Mouse (Mus musculus) heart, embryonic 13.5 days (tissue): Measurements from ENCODE around the gene Mrvi1. TPM values are rescaled to one million over a fixed set of nuclear protein-coding genes. Genes with fewer than 3 reads are reported as not detected.

ENCODE experiments used
- ATAC-seq: fragments of 200-750 bp; cut with Nextera tagmentation; 2 replicates; pipeline ENCODE4 v1.8.0; 2017; ENCODE audit warnings: moderate TSS enrichment; ENCODE audit not compliant: insufficient number of reproducible peaks, low FRiP score, low TSS enrichment; ENCODE audit errors: extremely low read depth
- H3K27ac ChIP-seq: fragments of 300-500 bp; sonication (generic); replicated peaks from 2 replicates; pipeline ENCODE4 v1.5.1; 2015; ENCODE audit warnings: moderate library complexity, mild to moderate bottlenecking, inconsistent platforms
- H3K27me3 ChIP-seq: fragments of 300-500 bp; sonication (generic); replicated peaks from 2 replicates; pipeline ENCODE4 v1.6.1; 2015; ENCODE audit warnings: mild to moderate bottlenecking, inconsistent platforms
- H3K36me3 ChIP-seq: fragments of 300-500 bp; sonication (generic); 2 replicates; pipeline ENCODE4 v1.6.1; 2015; ENCODE audit warnings: mild to moderate bottlenecking, inconsistent platforms
- H3K4me1 ChIP-seq: fragments of 300-500 bp; sonication (generic); 2 replicates; pipeline ENCODE4 v1.6.1; 2015; ENCODE audit warnings: inconsistent platforms
- H3K4me2 ChIP-seq: fragments of 300-500 bp; sonication (generic); 2 replicates; pipeline ENCODE4 v1.6.1; 2015; ENCODE audit warnings: inconsistent platforms, mild to moderate bottlenecking, moderate library complexity
- H3K4me3 ChIP-seq: fragments of 300-500 bp; sonication (generic); 2 replicates; pipeline ENCODE4 v1.5.1; 2015; ENCODE audit warnings: moderate library complexity, mild to moderate bottlenecking, inconsistent platforms
- H3K9ac ChIP-seq: fragments of 300-500 bp; sonication (generic); 2 replicates; pipeline ENCODE4 v1.6.1; 2015; ENCODE audit warnings: inconsistent platforms, mild to moderate bottlenecking, moderate library complexity
- H3K9me3 ChIP-seq: fragments of 300-500 bp; sonication (generic); 2 replicates; pipeline ENCODE4 v1.6.1; 2016; ENCODE audit warnings: inconsistent platforms
- WGBS: fragments of 180-500 bp; shearing (Covaris S2); methylation state at CpG from one replicate; pipeline ENCODE4 v1.1.7; 2015; ENCODE audit warnings: mixed read lengths; 5-methylcytosine and 5-hydroxymethylcytosine counted together
- polyA plus RNA-seq: library from polyadenylated mRNA; unstranded; fragments of >200 nt; fragmentation: Nextera tagmentation; extraction: Ambion mirVana; gene quantifications from 2 replicates; pipeline ENCODE4 v1.2.1, GENCODE M21; 2015

The Mrvi1 gene
- polyA plus RNA-seq, 1 experiment from 2014 or later = 5.3 TPM

- WGBS = 67% methylated on average over 8 of the region's 8 CpGs
- Histone ChIP-seq H3K27me3 (no peaks in the 10 kb centered on the region), H3K36me3 (peaks cover 53% of the 10 kb centered on the region), H3K9ac (no peak overlapping the region), H3K4me3 (no peak overlapping the region), H3K4me1 (peaks cover 64% of the 10 kb centered on the region), H3K9me3 (no peaks in the 10 kb centered on the region), H3K27ac (0 out of 2 replicates have a peak overlapping the region, but pooled peaks have one; percentile 58), H3K4me2 (no peak overlapping the region)
- ATAC-seq = no peak
Measured at GRCm38 (mm10) chr7:110823076-110823475, 159.2 kb downstream of the Mrvi1 start.

GRCm38 (mm10) chr7:110822055-110822454, 160.2 kb downstream of the Mrvi1 start:
- Histone ChIP-seq H3K4me3 (no peak overlapping the region), H3K4me2 (no peak overlapping the region), H3K4me1 (peaks cover 65% of the 10 kb centered on the region), H3K27me3 (no peaks in the 10 kb centered on the region), H3K36me3 (peaks cover 46% of the 10 kb centered on the region), H3K9me3 (no peaks in the 10 kb centered on the region), H3K9ac (no peak overlapping the region; the same call in 1 of the 2 replicates), H3K27ac (peak overlapping the region; percentile 85)
- 63% methylated on average over 4 of the region's 4 CpGs for WGBS
- no peak for ATAC-seq

GRCm38 (mm10) chr7:110821653-110822052, 160.6 kb downstream of the Mrvi1 start:
- Histone ChIP-seq H3K9me3 (no peaks in the 10 kb centered on the region), H3K36me3 (peaks cover 42% of the 10 kb centered on the region), H3K4me2 (peak overlapping the region; percentile 20; the same call in 1 of the 2 replicates), H3K9ac (no peak overlapping the region; the same call in 1 of the 2 replicates), H3K4me1 (peaks cover 65% of the 10 kb centered on the region), H3K4me3 (no peak overlapping the region), H3K27ac (peak overlapping the region; percentile 85), H3K27me3 (no peaks in the 10 kb centered on the region)
- no peak for ATAC-seq
- WGBS = 6% methylated on average over 3 of the region's 3 CpGs

DNA sequence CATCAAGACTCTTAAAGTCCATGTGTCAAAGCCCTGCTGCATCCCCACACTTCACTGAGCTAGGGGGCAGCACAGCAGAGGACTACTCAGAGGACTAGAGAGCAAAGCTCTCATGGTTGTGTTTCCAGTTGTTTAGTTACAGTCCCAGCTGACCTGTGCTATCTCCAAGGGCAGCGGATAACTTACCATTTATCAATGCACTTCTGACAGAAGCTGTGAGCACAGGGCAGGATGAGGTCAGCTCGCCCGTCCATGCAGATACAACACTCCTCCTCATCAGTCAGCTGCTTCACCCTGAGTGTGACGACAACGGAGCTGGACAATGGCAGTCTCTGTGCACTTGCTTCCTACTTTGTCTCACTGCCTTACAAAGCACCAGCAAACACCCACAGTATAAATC, 161.2 kb downstream of the Mrvi1 start:
- 14% methylated on average over 5 of the region's 5 CpGs for WGBS
- no peak for ATAC-seq
- Histone ChIP-seq H3K36me3 (peaks cover 36% of the 10 kb centered on the region), H3K4me3 (no peak overlapping the region), H3K4me2 (peak overlapping the region; percentile 20), H3K9me3 (no peaks in the 10 kb centered on the region), H3K9ac (peak overlapping the region; percentile 37), H3K4me1 (peaks cover 65% of the 10 kb centered on the region), H3K27me3 (no peaks in the 10 kb centered on the region), H3K27ac (peak overlapping the region; percentile 85)

DNA sequence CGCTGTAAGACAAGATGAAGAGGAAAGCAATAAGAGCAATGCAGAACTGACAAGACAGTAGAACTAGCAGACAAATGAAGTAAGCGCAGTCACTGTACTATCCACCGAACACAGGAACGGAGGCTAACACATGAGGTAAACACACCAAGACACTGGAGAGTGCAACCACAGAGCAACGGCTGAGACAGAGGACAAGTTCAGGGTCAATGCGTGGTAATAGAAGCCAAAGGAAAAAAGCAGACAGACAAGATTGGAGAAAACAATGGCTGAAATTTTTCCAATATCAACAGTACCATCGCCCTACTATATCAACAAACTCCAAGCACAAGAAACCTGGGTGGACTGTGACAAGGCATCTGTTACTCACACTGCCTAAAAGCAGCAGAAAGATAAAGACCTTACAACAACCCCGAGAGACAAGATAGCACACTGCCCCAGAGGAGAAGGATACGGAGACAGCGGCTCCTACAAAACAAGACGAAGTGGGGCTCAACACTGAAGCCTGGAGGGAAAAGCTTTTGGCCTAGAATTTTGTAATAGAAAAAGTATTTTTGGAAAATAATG, 163.4 kb downstream of the Mrvi1 start:
- Histone ChIP-seq H3K9me3 (no peaks in the 10 kb centered on the region), H3K4me2 (peak overlapping the region; percentile 11; the same call in 1 of the 2 replicates), H3K27me3 (no peaks in the 10 kb centered on the region), H3K4me1 (peaks cover 57% of the 10 kb centered on the region), H3K4me3 (no peak overlapping the region), H3K36me3 (peaks cover 24% of the 10 kb centered on the region), H3K9ac (peak overlapping the region; percentile 44; the same call in 1 of the 2 replicates), H3K27ac (peak overlapping the region; percentile 29; the same call in 1 of the 2 replicates)
- ATAC-seq = no peak
- WGBS = 37% methylated on average over 11 of the region's 11 CpGs

Other genes with a start within 250 kb of the Mrvi1 start
- gene Ampd3, start 214.3 kb downstream of the Mrvi1 start, polyA plus RNA-seq = 5.1 and 6.0 TPM in 2 replicates
- 27.6 and 29.2 TPM in 2 replicates for gene Rnf141, start 138.0 kb downstream of the Mrvi1 start, polyA plus RNA-seq
- gene Lyve1, start 119.2 kb downstream of the Mrvi1 start, polyA plus RNA-seq = 6.2 TPM in 2 replicates
- 39.6 and 41.8 TPM in 2 replicates for gene Ctr9, start 46.5 kb upstream of the Mrvi1 start, polyA plus RNA-seq
- gene Eif4g2, start 100.6 kb upstream of the Mrvi1 start, polyA plus RNA-seq = 583 and 585 TPM in 2 replicates